Mouse (Mus musculus): ENCODE results near the gene Sptbn1. TPM values are rescaled to one million over a fixed set of nuclear protein-coding genes. Genes with fewer than 3 reads are reported as not detected.

Sptbn1 gene
- polyA plus RNA-seq, 1 experiment from 2014 or later: 220 TPM

DNA sequence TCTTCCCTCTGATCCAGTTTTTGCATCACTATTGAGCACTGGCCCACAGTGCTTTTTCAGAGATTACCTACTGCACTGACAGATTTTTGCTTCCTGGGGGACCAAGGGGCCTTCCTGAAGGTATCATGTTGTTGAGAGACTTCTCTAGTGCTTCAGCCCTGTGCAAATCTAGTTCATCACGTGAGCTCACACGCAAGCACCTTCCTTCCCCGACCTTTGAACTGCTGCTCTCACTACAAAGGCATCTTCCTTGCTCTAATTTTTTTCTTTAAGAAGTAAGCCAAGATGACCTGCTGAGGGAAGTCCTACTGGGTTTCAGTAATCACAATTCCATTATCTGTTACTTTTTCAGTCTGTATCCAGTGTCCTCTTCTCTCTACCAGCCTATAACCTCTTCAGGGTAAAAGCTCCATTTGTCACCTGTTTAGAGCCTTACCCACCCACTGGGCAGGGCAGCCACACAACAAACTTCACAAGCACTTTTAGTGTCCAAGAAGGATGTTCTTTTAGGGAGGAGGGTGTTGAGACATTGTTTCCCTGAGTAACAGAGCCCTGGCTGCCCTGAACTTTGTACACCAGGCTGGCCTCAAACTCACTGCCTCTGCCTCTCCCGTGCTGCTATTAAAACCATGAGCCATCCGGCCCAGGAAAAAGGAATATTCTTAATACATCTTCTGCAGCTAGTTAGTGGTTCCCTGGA is 103.3 kb downstream of the Sptbn1 start:
- 54% methylated on average over 5 of the region's 5 CpGs for WGBS
- DNase-seq (ENCODE audit: low spot score) (no peak), ATAC-seq (no peak)
- Histone ChIP-seq H3K9me3 (ENCODE audit: low read length) (no peaks in the 10 kb centered on the region), H3K27me3 (replicated peaks; ENCODE audit: insufficient read depth, low read length) (no peaks in the 10 kb centered on the region), H3K4me2 (replicated peaks; ENCODE audit: low read depth, low read length) (no peak overlapping the region), H3K27ac (ENCODE audit: low read length) (peak overlapping the region; percentile 39; the same call in 1 of the 2 replicates), H3K36me3 (ENCODE audit: insufficient read depth, low read length) (no peaks in the 10 kb centered on the region; the same call in 1 of the 2 replicates), H3K4me3 (ENCODE audit: low read depth, low read length) (no peak overlapping the region), H3K9ac (replicated peaks; ENCODE audit: low read depth) (no peak overlapping the region), H3K4me1 (ENCODE audit: insufficient read depth, low read depth, low read length) (peaks cover 18% of the 10 kb centered on the region)
- no peak for TF ChIP-seq EP300 (IDR thresholded peaks at IDR 0.05)
- no peak for TF ChIP-seq CTCF (IDR thresholded peaks at IDR 0.05)

DNA sequence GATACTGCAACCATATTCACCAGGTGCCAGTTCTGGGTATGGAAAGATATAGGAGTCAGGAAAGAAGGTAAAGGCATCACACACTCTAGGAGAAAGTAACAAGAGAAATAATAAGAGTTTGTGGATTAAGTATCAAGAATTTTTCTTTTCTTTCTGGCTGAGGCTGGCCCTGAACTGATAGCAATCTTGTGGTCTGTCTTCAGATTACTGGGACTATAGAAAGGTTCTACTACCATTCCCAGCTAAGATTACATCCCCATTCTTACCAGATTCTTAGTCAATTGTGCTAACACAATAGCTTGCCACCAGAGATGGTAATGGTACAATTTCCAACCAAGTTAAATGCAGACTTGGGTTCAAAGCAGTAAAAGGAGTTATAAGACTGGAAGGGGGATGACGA is 104.1 kb downstream of the Sptbn1 start:
- no peak for DNase-seq (ENCODE audit: low spot score)

DNA sequence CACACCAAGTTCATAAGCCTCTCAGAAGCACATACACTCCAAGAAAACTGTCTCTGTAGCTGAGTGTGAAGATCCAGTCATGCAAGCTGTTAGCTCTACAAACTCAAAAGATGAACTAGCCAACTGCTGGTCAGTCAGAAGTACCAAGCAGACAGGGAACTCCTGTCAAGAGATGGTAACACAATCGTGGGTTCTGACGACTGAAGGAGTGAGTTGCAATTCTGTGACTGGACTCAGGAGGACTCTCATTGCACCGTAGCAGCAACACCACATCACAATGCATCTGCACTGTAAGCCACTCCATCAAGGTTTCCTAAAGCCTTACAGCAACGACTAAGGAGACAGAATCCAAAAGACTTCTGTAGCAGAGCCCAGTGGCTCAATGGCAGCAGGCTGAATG is 104.9 kb downstream of the Sptbn1 start:
- DNase-seq (ENCODE audit: low spot score): no peak
- TF ChIP-seq CTCF (IDR thresholded peaks at IDR 0.05): peak; percentile 17; the same call in 1 of the 2 replicates
- TF ChIP-seq EP300 (IDR thresholded peaks at IDR 0.05): no peak
- Histone ChIP-seq H3K9me3 (ENCODE audit: low read length) (no peaks in the 10 kb centered on the region), H3K4me1 (ENCODE audit: insufficient read depth, low read depth, low read length) (peaks cover 27% of the 10 kb centered on the region), H3K27ac (ENCODE audit: low read length) (peak overlapping the region; percentile 74; the same call in 1 of the 2 replicates), H3K36me3 (ENCODE audit: insufficient read depth, low read length) (peaks cover 7% of the 10 kb centered on the region; the same call in 1 of the 2 replicates), H3K4me2 (replicated peaks; ENCODE audit: low read depth, low read length) (no peak overlapping the region), H3K27me3 (replicated peaks; ENCODE audit: insufficient read depth, low read length) (no peaks in the 10 kb centered on the region), H3K9ac (replicated peaks; ENCODE audit: low read depth) (no peak overlapping the region), H3K4me3 (ENCODE audit: low read depth, low read length) (no peak overlapping the region)
- no peak for ATAC-seq
- WGBS: 50% methylated on average over 4 of the region's 4 CpGs

More for the DNA sequence above, 104.1 kb downstream of the Sptbn1 start:
- ATAC-seq: no peak
- Histone ChIP-seq H3K4me3 (ENCODE audit: low read depth, low read length) (no peak overlapping the region), H3K4me2 (replicated peaks; ENCODE audit: low read depth, low read length) (no peak overlapping the region), H3K36me3 (ENCODE audit: insufficient read depth, low read length) (peaks cover 5% of the 10 kb centered on the region; the same call in 1 of the 2 replicates), H3K27ac (ENCODE audit: low read length) (0 out of 2 replicates have a peak overlapping the region, but pooled peaks have one; percentile 74), H3K9me3 (ENCODE audit: low read length) (no peaks in the 10 kb centered on the region), H3K4me1 (ENCODE audit: insufficient read depth, low read depth, low read length) (peaks cover 25% of the 10 kb centered on the region), H3K27me3 (replicated peaks; ENCODE audit: insufficient read depth, low read length) (no peaks in the 10 kb centered on the region), H3K9ac (replicated peaks; ENCODE audit: low read depth) (no peak overlapping the region)
- TF ChIP-seq EP300 (IDR thresholded peaks at IDR 0.05) (no peak), CTCF (IDR thresholded peaks at IDR 0.05) (no peak)
- WGBS: 86% methylated on average over 1 of the region's 1 CpGs

DNA sequence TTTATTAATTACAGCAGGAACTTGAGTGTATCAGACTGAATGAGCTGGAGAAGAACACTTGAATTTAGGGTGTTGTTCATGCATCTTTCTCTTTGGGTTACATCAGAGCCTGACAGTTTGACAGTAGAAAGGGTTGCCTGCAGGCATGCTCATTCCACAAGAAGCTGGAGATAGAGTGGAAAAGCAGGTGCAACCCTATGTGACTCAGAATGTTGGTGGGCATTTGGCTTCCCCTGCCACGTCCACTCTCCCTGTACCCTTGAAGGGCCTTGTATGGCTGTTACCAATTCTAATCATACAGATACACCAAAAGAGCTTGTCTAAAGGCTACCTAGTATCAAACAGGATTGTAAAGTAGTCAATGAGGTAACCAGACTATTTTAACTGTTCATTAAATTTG is 106.2 kb downstream of the Sptbn1 start:
- TF ChIP-seq EP300 (IDR thresholded peaks at IDR 0.05) (no peak), CTCF (IDR thresholded peaks at IDR 0.05) (no peak)
- ATAC-seq (no peak), DNase-seq (ENCODE audit: low spot score) (no peak)
- Histone ChIP-seq H3K4me2 (replicated peaks; ENCODE audit: low read depth, low read length) (no peak overlapping the region), H3K4me1 (ENCODE audit: insufficient read depth, low read depth, low read length) (peaks cover 23% of the 10 kb centered on the region), H3K27me3 (replicated peaks; ENCODE audit: insufficient read depth, low read length) (no peaks in the 10 kb centered on the region), H3K27ac (ENCODE audit: low read length) (peak overlapping the region; percentile 74), H3K36me3 (ENCODE audit: insufficient read depth, low read length) (peaks cover 8% of the 10 kb centered on the region; the same call in 1 of the 2 replicates), H3K9me3 (ENCODE audit: low read length) (no peaks in the 10 kb centered on the region), H3K4me3 (ENCODE audit: low read depth, low read length) (no peak overlapping the region), H3K9ac (replicated peaks; ENCODE audit: low read depth) (no peak overlapping the region)
- 73% methylated on average over 1 of the region's 1 CpGs for WGBS

DNA sequence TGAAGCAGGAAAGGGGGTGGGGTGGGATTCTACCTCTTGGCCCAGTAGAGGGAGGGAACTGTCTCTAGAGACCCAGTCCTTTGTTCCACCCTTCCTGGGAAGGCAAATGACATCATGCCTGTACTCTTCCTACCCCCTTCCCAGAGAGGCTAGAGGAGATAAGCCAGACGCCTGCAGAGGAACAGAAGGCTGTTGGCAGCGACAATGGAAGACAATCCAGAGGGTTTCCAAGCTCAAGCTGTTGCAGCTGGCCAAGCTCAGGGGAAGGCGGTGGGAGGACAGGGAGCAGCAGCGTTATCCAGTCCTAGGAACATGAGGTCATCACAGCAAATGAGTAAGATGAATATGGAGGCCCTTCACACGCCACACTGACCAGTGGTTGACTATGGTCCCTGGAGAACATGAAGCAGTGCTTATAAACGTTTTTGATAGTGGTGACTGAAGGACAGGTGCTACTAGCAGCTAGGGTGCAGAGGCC is 106.8 kb downstream of the Sptbn1 start:
- peak; percentile 96 for DNase-seq (ENCODE audit: low spot score)
- Histone ChIP-seq H3K4me3 (ENCODE audit: low read depth, low read length) (no peak overlapping the region), H3K9ac (replicated peaks; ENCODE audit: low read depth) (no peak overlapping the region), H3K36me3 (ENCODE audit: insufficient read depth, low read length) (peaks cover 13% of the 10 kb centered on the region; the same call in 1 of the 2 replicates), H3K4me2 (replicated peaks; ENCODE audit: low read depth, low read length) (no peak overlapping the region), H3K9me3 (ENCODE audit: low read length) (no peaks in the 10 kb centered on the region), H3K27ac (ENCODE audit: low read length) (peak overlapping the region; percentile 74), H3K4me1 (ENCODE audit: insufficient read depth, low read depth, low read length) (peaks cover 23% of the 10 kb centered on the region), H3K27me3 (replicated peaks; ENCODE audit: insufficient read depth, low read length) (no peaks in the 10 kb centered on the region)
- peak; percentile 20; the same call in 1 of the 2 replicates for TF ChIP-seq CTCF (IDR thresholded peaks at IDR 0.05)
- peak; percentile 99 for TF ChIP-seq EP300 (IDR thresholded peaks at IDR 0.05)
- WGBS: 14% methylated on average over 6 of the region's 6 CpGs
- peak; percentile 97 for ATAC-seq

DNA sequence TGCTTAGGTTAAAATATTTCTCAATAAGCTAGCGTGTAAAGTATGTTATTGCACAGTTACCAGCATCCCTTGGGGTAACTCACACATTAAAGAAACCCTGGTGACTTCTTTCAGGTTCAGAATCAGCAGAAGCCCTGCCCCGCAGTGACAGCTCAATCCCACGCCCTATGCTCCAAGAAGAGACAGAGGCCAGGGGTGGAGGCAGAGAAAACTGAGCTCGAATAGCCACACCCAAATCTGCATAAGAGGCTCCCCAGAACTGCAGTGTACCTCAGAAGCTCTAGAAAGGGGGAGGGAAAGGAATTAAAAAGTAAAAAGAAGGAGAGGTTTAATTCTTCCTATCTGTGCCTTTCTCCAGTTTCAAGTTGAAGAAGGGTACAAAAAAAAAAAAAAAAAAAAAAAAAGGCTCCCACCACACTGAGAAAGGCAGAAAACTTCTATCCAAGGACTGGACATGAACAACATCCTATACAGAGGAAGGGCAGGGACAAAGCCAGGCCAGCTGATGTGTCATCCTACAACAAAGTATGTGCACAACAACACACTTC is 107.3 kb downstream of the Sptbn1 start:
- H3K9me3 ChIP-seq (ENCODE audit: low read length): no peaks in the 10 kb centered on the region
- no peaks in the 10 kb centered on the region for H3K27me3 ChIP-seq (replicated peaks; ENCODE audit: insufficient read depth, low read length)
- peak overlapping the region; percentile 67 for H3K27ac ChIP-seq (ENCODE audit: low read length)
- peaks cover 13% of the 10 kb centered on the region; the same call in 1 of the 2 replicates for H3K36me3 ChIP-seq (ENCODE audit: insufficient read depth, low read length)
- peak; percentile 42 for DNase-seq (ENCODE audit: low spot score)
- H3K9ac ChIP-seq (replicated peaks; ENCODE audit: low read depth): no peak overlapping the region
- no peak overlapping the region for H3K4me2 ChIP-seq (replicated peaks; ENCODE audit: low read depth, low read length)
- 67% methylated on average over 4 of the region's 4 CpGs for WGBS
- no peak overlapping the region for H3K4me3 ChIP-seq (ENCODE audit: low read depth, low read length)
- no peak for TF ChIP-seq CTCF (IDR thresholded peaks at IDR 0.05)
- TF ChIP-seq EP300 (IDR thresholded peaks at IDR 0.05): no peak
- H3K4me1 ChIP-seq (ENCODE audit: insufficient read depth, low read depth, low read length): peaks cover 23% of the 10 kb centered on the region
- ATAC-seq: peak; percentile 23; the same call in 1 of the 2 replicates
